9 mouse cellular contexts compared by ENCODE assay signal in genomic region chr3:134240718-134241025, GRCm38 (mm10). TPM values are rescaled to one million over a fixed set of nuclear protein-coding genes. Genes with fewer than 3 reads are reported as not detected.
DNase-seq lines count a peak whose midpoint lies in the region; ATAC-seq and TF ChIP-seq lines count a peak whose summit lies in the region.
"Had no signal": no experiment of that assay in that cellular context is flagged by ENCODE, and none has a peak within 500 bp of the region (broad histone marks: within the 10 kb centered on the region; RNA-seq: fewer than 3 reads in every experiment).

No protein-coding gene starts in this region.

- 11% methylated on average over 6 of the region's 6 CpGs for WGBS in heart, embryonic 12.5 days
- 3% methylated on average over 6 of the region's 6 CpGs for WGBS in forebrain, embryonic 14.5 days
- 21% methylated on average over 6 of the region's 6 CpGs for WGBS in liver, embryonic 15.5 days (ENCODE audit: insufficient replicate concordance)
- 25% methylated on average over 6 of the region's 6 CpGs for WGBS in thymus, adult 2 months

- ATAC-seq in heart, embryonic 12.5 days (ENCODE audit: insufficient number of reproducible peaks, low FRiP score) = no peak
- no peak for ATAC-seq in forebrain, embryonic 14.5 days
- ATAC-seq in liver, embryonic 15.5 days (ENCODE audit: insufficient read depth) = no peak
- ATAC-seq in inflammation-experienced regulatory T-cells, adult 6 months = no peak

- no peak for TF ChIP-seq CTCF in ES-Bruce4 (IDR thresholded peaks at IDR 0.05; ENCODE audit: low read depth, low read length)
- TF ChIP-seq CTCF in thymus, adult 2 months (IDR thresholded peaks at IDR 0.05; ENCODE audit: borderline replicate concordance, control insufficient read depth, extremely low read depth, insufficient read depth, low read length, poor library complexity) = no peak

- peak overlapping the region; percentile 94 for H3K4me2 ChIP-seq in heart, embryonic 12.5 days
- peak overlapping the region; percentile 86 for H3K4me2 ChIP-seq in forebrain, embryonic 14.5 days (ENCODE audit: low read length)
- H3K4me2 ChIP-seq in liver, embryonic 15.5 days = peak overlapping the region; percentile 70

- peak overlapping the region; percentile 96 for H3K27ac ChIP-seq in heart, embryonic 12.5 days (ENCODE audit: poor library complexity, severe bottlenecking)
- H3K27ac ChIP-seq in ES-Bruce4 (ENCODE audit: insufficient read depth, low read length) = no peak overlapping the region
- H3K27ac ChIP-seq in forebrain, embryonic 14.5 days (ENCODE audit: low read depth, low read length) = peak overlapping the region; percentile 99
- no peak overlapping the region for H3K27ac ChIP-seq in liver, embryonic 15.5 days (replicated peaks)
- no peak overlapping the region for H3K27ac ChIP-seq in thymus, adult 2 months (ENCODE audit: control insufficient read depth, insufficient read depth, low read length)
- H3K27ac ChIP-seq: macrophage had no signal

- no peaks in the 10 kb centered on the region for H3K9me3 ChIP-seq in heart, embryonic 12.5 days (replicated peaks)
- H3K9me3 ChIP-seq in ES-Bruce4 (replicated peaks; ENCODE audit: control insufficient read depth, insufficient read depth, low read length, poor library complexity, severe bottlenecking) = no peaks in the 10 kb centered on the region
- H3K9me3 ChIP-seq in forebrain, embryonic 14.5 days (replicated peaks; ENCODE audit: control insufficient read depth, low read length) = no peaks in the 10 kb centered on the region
- no peaks in the 10 kb centered on the region for H3K9me3 ChIP-seq in liver, embryonic 15.5 days (replicated peaks)

- no peak for DNase-seq in heart, postnatal 4 days
- DNase-seq in forebrain, embryonic 14.5 days (ENCODE audit: low spot score) = no peak
- no peak for DNase-seq in thymus, adult 2 months
- DNase-seq in cerebellum, adult 11 months = no peak

- TF ChIP-seq POLR2A in ES-Bruce4 (IDR thresholded peaks at IDR 0.05; ENCODE audit: insufficient read depth, low read length) = no peak
- TF ChIP-seq POLR2A in thymus, adult 2 months (IDR thresholded peaks at IDR 0.05; ENCODE audit: control insufficient read depth, extremely low read depth, insufficient read depth, low read length, poor library complexity) = no peak

- peak overlapping the region; percentile 84 for H3K9ac ChIP-seq in heart, embryonic 12.5 days
- 0 out of 2 replicates have a peak overlapping the region, but pooled peaks have one; percentile 78 for H3K9ac ChIP-seq in ES-Bruce4 (ENCODE audit: low read depth, poor library complexity, severe bottlenecking)
- peak overlapping the region; percentile 88 for H3K9ac ChIP-seq in forebrain, embryonic 14.5 days (ENCODE audit: low read length)
- no peak overlapping the region for H3K9ac ChIP-seq in liver, embryonic 15.5 days

- TF ChIP-seq EP300 in ES-Bruce4 (IDR thresholded peaks at IDR 0.05; ENCODE audit: insufficient read depth, low read depth, low read length) = no peak

- H3K4me1 ChIP-seq in heart, embryonic 12.5 days (replicated peaks) = peaks cover 19% of the 10 kb centered on the region
- H3K4me1 ChIP-seq in ES-Bruce4 (ENCODE audit: control insufficient read depth, insufficient read depth, low read length) = no peaks in the 10 kb centered on the region
- H3K4me1 ChIP-seq in forebrain, embryonic 14.5 days (ENCODE audit: control insufficient read depth, insufficient read depth, low read length) = peaks cover 11% of the 10 kb centered on the region; the same call in 1 of the 2 replicates
- H3K4me1 ChIP-seq in liver, embryonic 15.5 days (replicated peaks) = 0 out of 2 replicates have a peak, but pooled peaks cover 2% of the 10 kb centered on the region
- H3K4me1 ChIP-seq in thymus, adult 2 months (replicated peaks; ENCODE audit: control insufficient read depth, insufficient read depth, low read length) = 0 out of 2 replicates have a peak, but pooled peaks cover 2% of the 10 kb centered on the region

- no peaks in the 10 kb centered on the region for H3K36me3 ChIP-seq in heart, embryonic 12.5 days
- H3K36me3 ChIP-seq in ES-Bruce4 (ENCODE audit: control insufficient read depth, insufficient read depth, low read length, poor library complexity, severe bottlenecking) = no peaks in the 10 kb centered on the region
- H3K36me3 ChIP-seq in forebrain, embryonic 14.5 days (ENCODE audit: control insufficient read depth, insufficient read depth, low read length) = no peaks in the 10 kb centered on the region
- no peaks in the 10 kb centered on the region for H3K36me3 ChIP-seq in liver, embryonic 15.5 days (replicated peaks)
- H3K36me3 ChIP-seq in thymus, adult 2 months (ENCODE audit: control insufficient read depth, insufficient read depth, low read length) = no peaks in the 10 kb centered on the region

- no peaks in the 10 kb centered on the region for H3K27me3 ChIP-seq in heart, embryonic 12.5 days (replicated peaks)
- H3K27me3 ChIP-seq in ES-Bruce4 (ENCODE audit: control insufficient read depth, insufficient read depth, low read length, poor library complexity, severe bottlenecking) = peaks cover 19% of the 10 kb centered on the region
- H3K27me3 ChIP-seq in forebrain, embryonic 14.5 days (replicated peaks; ENCODE audit: control insufficient read depth, insufficient read depth, low read length) = no peaks in the 10 kb centered on the region
- H3K27me3 ChIP-seq in liver, embryonic 15.5 days = peaks cover 64% of the 10 kb centered on the region
- H3K27me3 ChIP-seq in thymus, adult 2 months (ENCODE audit: control insufficient read depth, insufficient read depth, low read length) = peaks cover 14% of the 10 kb centered on the region

- peak overlapping the region; percentile 84 for H3K4me3 ChIP-seq in heart, embryonic 12.5 days
- H3K4me3 ChIP-seq in ES-Bruce4 (ENCODE audit: low read depth, low read length) = peak overlapping the region; percentile 83; the same call in 1 of the 2 replicates
- peak overlapping the region; percentile 69 for H3K4me3 ChIP-seq in forebrain, embryonic 14.5 days (ENCODE audit: low read depth, low read length)
- H3K4me3 ChIP-seq in liver, embryonic 15.5 days (replicated peaks) = peak overlapping the region; percentile 56; the same call in 1 of the 2 replicates
- H3K4me3 ChIP-seq in thymus, adult 2 months (ENCODE audit: control insufficient read depth, insufficient read depth, low read length) = no peak overlapping the region

RNA-seq across cellular contexts. Expression of gene Cxxc4, which starts 4.4 kb away (rescaled TPM):
- polyA plus RNA-seq in heart, embryonic 12.5 days (2016; fragmentation: Nextera tagmentation; extraction: Ambion mirVana) = 4.3 and 4.6 TPM in 2 replicates
- 1 to 10 TPM; 2.7 to 3.0 TPM for total RNA-seq in heart, postnatal 4 days (2021)
- 2.1 and 2.9 TPM in 2 replicates for polyA plus RNA-seq in ES-Bruce4 (2011; ENCODE audit: insufficient read depth, insufficient read length, low read depth, missing spikeins)
- polyA plus RNA-seq in forebrain, embryonic 14.5 days (2014; fragmentation: Nextera tagmentation; extraction: Ambion mirVana) = 18.2 and 20.5 TPM in 2 replicates
- polyA plus RNA-seq in liver, embryonic 15.5 days (2015; fragmentation: Nextera tagmentation; extraction: Ambion mirVana) = 0.08 and 0.09 TPM in 2 replicates
- polyA plus RNA-seq in inflammation-experienced regulatory T-cells, adult 6 months (2017; shearing (Covaris generic)) = not detected
- 0.11 and 0.38 TPM in 2 replicates for polyA plus RNA-seq in thymus, adult 2 months (2012; rRNA removed)
- polyA plus RNA-seq: macrophage had no signal

Comparison
In these comparisons a context has a peak if more than half of its experiments do, and no peak if none do; other contexts are left out.
1. H3K27ac ChIP-seq: peak in heart, embryonic 12.5 days (single experiment) and forebrain, embryonic 14.5 days (single experiment); none in ES-Bruce4 (single experiment), liver, embryonic 15.5 days (single experiment) and thymus, adult 2 months (single experiment).
2. Peak in every context shown above with its lines, with median percentiles within 50 percentile points of each other: H3K4me2 ChIP-seq.